Mouse (Mus musculus) ES-Bruce4 (cell line): Measurements from ENCODE around the gene Gramd1b. TPM values are rescaled to one million over a fixed set of nuclear protein-coding genes. Genes with fewer than 3 reads are reported as not detected.

Experiments used
- H3K27ac ChIP-seq: 2 replicates; pipeline ENCODE4 v1.5.1; 2012; ENCODE audit warnings: low read length, inconsistent platforms; ENCODE audit not compliant: insufficient read depth
- H3K27me3 ChIP-seq: 2 replicates; pipeline ENCODE4 v1.6.1; 2012; ENCODE audit warnings: mild to moderate bottlenecking, low read length, inconsistent platforms; ENCODE audit not compliant: control insufficient read depth, poor library complexity, insufficient read depth, severe bottlenecking
- H3K36me3 ChIP-seq: 2 replicates; pipeline ENCODE4 v1.6.1; 2012; ENCODE audit warnings: inconsistent platforms, mild to moderate bottlenecking, low read length, moderate library complexity; ENCODE audit not compliant: control insufficient read depth, poor library complexity, insufficient read depth, severe bottlenecking
- H3K4me1 ChIP-seq: one replicate; pipeline ENCODE4 v1.8.1; 2011; ENCODE audit warnings: low read length; ENCODE audit not compliant: control insufficient read depth, insufficient read depth
- H3K4me3 ChIP-seq: 2 replicates; pipeline ENCODE4 v1.5.1; 2011; ENCODE audit warnings: low read depth, mild to moderate bottlenecking, low read length
- H3K9ac ChIP-seq: 2 replicates; pipeline ENCODE4 v1.6.1; 2012; ENCODE audit warnings: low read depth, mild to moderate bottlenecking, inconsistent platforms; ENCODE audit not compliant: poor library complexity, severe bottlenecking
- H3K9me3 ChIP-seq: replicated peaks from 2 replicates; pipeline ENCODE4 v1.6.1; 2012; ENCODE audit warnings: mild to moderate bottlenecking, low read length, inconsistent platforms; ENCODE audit not compliant: control insufficient read depth, poor library complexity, insufficient read depth, severe bottlenecking
- CTCF ChIP-seq: IDR thresholded peaks from one replicate; pipeline ENCODE4 v1.8.1; 2011; ENCODE audit warnings: low read depth, low read length
- EP300 ChIP-seq: IDR thresholded peaks from 2 replicates; pipeline ENCODE4 v1.6.1; 2011; ENCODE audit warnings: low read depth, low read length; ENCODE audit not compliant: insufficient read depth
- POLR2A ChIP-seq: IDR thresholded peaks from one replicate; pipeline ENCODE4 v1.8.1; 2011; ENCODE audit warnings: low read length; ENCODE audit not compliant: insufficient read depth
- polyA plus RNA-seq: library from polyadenylated mRNA; stranded (reverse); fragments of >200 nt; gene quantifications from 2 replicates; pipeline ENCODE4 v1.2.4, GENCODE M21; 2011; ENCODE audit warnings: low read depth; ENCODE audit not compliant: missing spikeins, insufficient read depth, insufficient read length

Gramd1b gene
- polyA plus RNA-seq, 1 experiment: 14.2 TPM

DNA sequence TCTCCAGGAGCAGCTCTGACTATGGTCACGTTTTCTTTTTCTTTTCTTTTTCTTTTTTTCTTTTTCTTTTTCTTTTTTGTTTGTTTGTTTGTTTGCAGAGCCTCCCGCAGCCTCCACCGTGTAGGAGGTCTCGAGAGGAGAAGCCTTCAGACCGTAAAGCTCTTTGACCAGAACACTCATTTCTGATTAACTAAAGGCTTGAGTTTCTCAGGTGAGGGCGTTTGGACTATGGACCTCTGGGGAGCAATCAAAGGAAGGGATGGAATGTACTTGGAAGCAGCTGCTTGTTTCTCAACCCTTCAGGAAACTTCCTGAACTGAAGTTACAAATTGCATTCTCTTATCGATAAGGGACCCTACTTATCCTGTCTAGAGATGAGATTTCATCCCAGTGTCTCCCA, 64.4 kb downstream of the Gramd1b start:
- H3K4me3 ChIP-seq: no peak overlapping the region
- no peak overlapping the region for H3K27ac ChIP-seq
- no peaks in the 10 kb centered on the region for H3K4me1 ChIP-seq
- no peaks in the 10 kb centered on the region; the same call in 1 of the 2 replicates for H3K27me3 ChIP-seq
- H3K36me3 ChIP-seq: no peaks in the 10 kb centered on the region
- no peak overlapping the region for H3K9ac ChIP-seq
- no peaks in the 10 kb centered on the region for H3K9me3 ChIP-seq
- no peak for TF ChIP-seq POLR2A

DNA sequence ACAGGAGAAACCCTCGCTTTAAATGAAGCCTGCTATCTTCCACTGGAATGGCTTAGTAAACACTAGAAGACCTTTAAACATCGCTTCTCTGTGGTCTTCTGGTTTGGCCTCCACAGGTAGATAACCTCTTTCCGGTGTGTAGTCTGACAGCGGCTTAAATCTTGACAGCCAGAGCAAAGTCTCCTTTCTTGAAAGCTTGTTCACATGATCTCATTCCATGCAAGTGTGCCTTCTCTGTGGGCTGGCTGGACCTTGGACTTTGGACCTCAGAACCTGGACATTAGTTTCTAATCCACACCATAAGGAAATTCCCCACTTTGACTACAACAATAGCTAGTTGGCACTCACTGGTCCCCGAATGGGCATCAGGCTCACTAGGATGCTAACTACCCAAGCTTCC, 65.6 kb downstream of the Gramd1b start:
- Histone ChIP-seq H3K4me1 (no peaks in the 10 kb centered on the region), H3K36me3 (no peaks in the 10 kb centered on the region), H3K9me3 (no peaks in the 10 kb centered on the region), H3K9ac (no peak overlapping the region), H3K27ac (no peak overlapping the region), H3K27me3 (no peaks in the 10 kb centered on the region; the same call in 1 of the 2 replicates), H3K4me3 (no peak overlapping the region)
- TF ChIP-seq POLR2A: no peak
- no peak for TF ChIP-seq CTCF
- TF ChIP-seq EP300: no peak

- Histone ChIP-seq H3K4me3 (no peak overlapping the region), H3K9me3 (no peaks in the 10 kb centered on the region), H3K27me3 (no peaks in the 10 kb centered on the region; the same call in 1 of the 2 replicates), H3K9ac (no peak overlapping the region), H3K27ac (no peak overlapping the region), H3K4me1 (no peaks in the 10 kb centered on the region), H3K36me3 (no peaks in the 10 kb centered on the region)
- no peak for TF ChIP-seq POLR2A
These were observed 68.8 kb downstream of the Gramd1b start for GRCm38 (mm10) chr9:40462401-40462800.

DNA sequence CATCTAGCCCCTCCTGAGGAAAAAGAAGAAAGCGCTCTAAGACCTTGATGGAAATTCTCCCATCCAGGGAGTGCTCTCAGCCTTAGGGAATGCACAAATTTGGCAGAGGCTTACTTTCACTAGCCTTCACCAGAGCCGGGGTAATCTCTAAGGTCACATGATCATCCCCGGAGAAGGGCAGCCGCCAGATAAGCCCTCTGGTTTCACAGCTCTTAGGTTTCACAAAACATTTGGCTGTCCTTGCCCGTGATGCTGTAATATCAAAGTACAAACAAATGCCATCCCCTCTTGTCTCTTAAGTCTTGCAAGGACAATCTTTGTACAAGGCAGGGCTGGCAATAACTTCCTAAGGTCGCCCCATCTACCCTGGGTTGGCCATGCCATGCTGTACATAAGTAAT, 70.4 kb downstream of the Gramd1b start:
- H3K9ac ChIP-seq: no peak overlapping the region
- no peak overlapping the region for H3K27ac ChIP-seq
- no peaks in the 10 kb centered on the region for H3K9me3 ChIP-seq
- no peaks in the 10 kb centered on the region for H3K4me1 ChIP-seq
- no peaks in the 10 kb centered on the region; the same call in 1 of the 2 replicates for H3K27me3 ChIP-seq
- no peak for TF ChIP-seq CTCF
- TF ChIP-seq EP300: no peak
- TF ChIP-seq POLR2A: no peak
- no peaks in the 10 kb centered on the region for H3K36me3 ChIP-seq
- H3K4me3 ChIP-seq: no peak overlapping the region

DNA sequence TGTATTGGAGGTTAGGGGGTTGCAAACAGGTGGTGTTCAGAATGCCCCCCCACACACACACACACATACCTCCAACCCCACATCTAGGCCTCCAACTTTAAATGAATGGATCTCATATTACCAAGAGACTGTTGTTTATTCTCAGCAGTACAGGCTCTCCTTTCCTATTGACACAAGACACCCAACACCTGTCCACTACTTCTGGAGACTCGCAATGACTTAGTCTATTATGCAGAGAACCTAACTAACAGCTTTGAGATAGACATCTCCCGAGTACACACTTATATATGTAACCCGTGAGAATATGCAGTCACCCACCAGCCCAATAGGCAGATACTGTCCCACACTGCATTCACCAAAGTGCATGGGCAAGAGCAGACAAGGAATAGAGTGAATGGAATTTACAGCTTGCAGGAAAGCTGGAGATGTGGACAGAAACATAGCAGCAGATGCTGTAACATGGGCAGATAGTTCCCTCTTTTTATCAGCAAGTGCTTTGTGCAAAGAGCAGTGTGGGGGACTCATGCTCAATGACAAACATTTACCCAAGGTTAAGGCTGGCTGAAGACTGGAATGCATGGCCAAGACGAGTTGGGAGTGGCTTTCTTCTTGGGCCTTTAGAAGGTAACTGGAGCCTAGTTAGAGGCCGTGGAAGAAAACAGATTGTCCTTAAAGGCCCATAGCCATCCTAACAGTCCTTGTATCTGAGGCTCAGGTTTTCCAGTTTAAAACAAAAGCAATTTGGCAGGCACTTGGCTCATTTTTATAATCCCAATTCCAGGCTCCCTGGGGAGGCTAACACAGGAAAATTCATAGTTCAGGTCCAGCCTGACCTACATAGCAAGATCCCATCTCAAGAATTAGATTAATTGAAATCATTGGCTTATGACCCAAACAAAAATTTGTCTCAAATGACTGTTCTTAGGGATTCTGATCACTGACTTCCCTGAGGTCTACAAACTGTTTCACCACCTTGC, 71.6 kb downstream of the Gramd1b start:
- no peaks in the 10 kb centered on the region for H3K9me3 ChIP-seq
- no peak overlapping the region for H3K9ac ChIP-seq
- H3K27ac ChIP-seq: no peak overlapping the region
- no peak overlapping the region for H3K4me3 ChIP-seq
- H3K4me1 ChIP-seq: no peaks in the 10 kb centered on the region
- no peak for TF ChIP-seq EP300
- TF ChIP-seq CTCF: no peak
- TF ChIP-seq POLR2A: no peak
- H3K36me3 ChIP-seq: no peaks in the 10 kb centered on the region
- no peaks in the 10 kb centered on the region for H3K27me3 ChIP-seq

DNA sequence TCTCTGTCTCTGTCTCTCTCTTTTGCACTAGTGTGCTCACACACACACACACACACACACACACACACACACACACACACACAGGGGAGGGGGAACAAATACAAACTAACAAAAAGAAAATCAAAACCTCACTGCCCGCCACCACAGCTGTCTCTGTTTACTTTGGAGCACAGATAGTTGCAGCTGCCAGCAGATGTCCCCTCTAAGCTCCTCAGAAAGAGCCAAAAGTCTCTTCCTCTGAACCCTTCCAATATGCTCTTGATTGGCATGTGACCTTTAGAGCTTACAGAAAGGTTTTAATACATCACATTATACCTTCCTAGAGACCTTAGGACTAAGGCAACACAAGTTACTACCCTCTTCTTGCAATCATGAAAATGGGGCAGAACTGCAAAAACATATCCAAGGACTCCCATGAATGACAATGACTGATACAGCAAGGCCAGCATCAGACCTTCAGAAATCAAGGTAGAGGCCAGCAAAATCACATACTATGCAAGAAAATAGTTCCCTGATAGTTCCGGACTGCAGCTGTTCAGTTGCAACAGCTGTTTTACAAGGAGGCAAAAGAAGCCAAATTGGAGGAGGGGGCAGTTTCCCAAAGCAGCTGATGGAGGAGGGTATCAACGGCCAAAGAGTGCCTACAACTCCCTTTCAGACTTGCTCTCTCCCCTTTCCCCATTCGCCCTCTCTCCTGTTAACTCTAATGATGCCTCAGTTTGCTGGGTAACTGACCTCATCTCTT, 72.5 kb downstream of the Gramd1b start:
- Histone ChIP-seq H3K27me3 (no peaks in the 10 kb centered on the region), H3K9me3 (no peaks in the 10 kb centered on the region), H3K4me1 (no peaks in the 10 kb centered on the region), H3K27ac (no peak overlapping the region), H3K9ac (no peak overlapping the region), H3K4me3 (no peak overlapping the region), H3K36me3 (no peaks in the 10 kb centered on the region)
- TF ChIP-seq POLR2A: no peak
